Mouse (Mus musculus) heart, adult 2 months (tissue): Measurements from ENCODE around the gene Utp14b. TPM values are rescaled to one million over a fixed set of nuclear protein-coding genes. Genes with fewer than 3 reads are reported as not detected.

Source experiments
- DNase-seq, 2 experiments: peaks; one replicate each; pipeline ENCODE4 v3.0.0; 2021
- H3K27ac ChIP-seq: fragments of 200-600 bp; 2 replicates; pipeline ENCODE4 v1.8.1; 2022
- H3K27me3 ChIP-seq: fragments of 200-500 bp; 2 replicates; pipeline ENCODE4 v1.6.1; 2012; ENCODE audit warnings: mild to moderate bottlenecking, low read length, inconsistent platforms, mixed read lengths; ENCODE audit not compliant: control insufficient read depth, insufficient read depth
- H3K36me3 ChIP-seq: fragments of 200-500 bp; 2 replicates; pipeline ENCODE4 v1.6.1; 2012; ENCODE audit warnings: low read length, inconsistent platforms; ENCODE audit not compliant: control insufficient read depth, insufficient read depth
- H3K4me1 ChIP-seq: fragments of 200-500 bp; 2 replicates; pipeline ENCODE4 v1.6.1; 2011; ENCODE audit warnings: low read length; ENCODE audit not compliant: control insufficient read depth, insufficient read depth
- H3K4me3 ChIP-seq: fragments of 200-600 bp; 2 replicates; pipeline ENCODE4 v1.8.1; 2022
- H3K79me2 ChIP-seq: fragments of 200-500 bp; replicated peaks from 2 replicates; pipeline ENCODE4 v1.6.1; 2012; ENCODE audit warnings: mild to moderate bottlenecking, inconsistent platforms, low read length, moderate library complexity, mixed read lengths; ENCODE audit not compliant: control insufficient read depth, insufficient read depth
- H3K9ac ChIP-seq: fragments of 200-500 bp; 2 replicates; pipeline ENCODE4 v1.6.1; 2012; ENCODE audit warnings: low read depth, mild to moderate bottlenecking, control low read depth, inconsistent platforms, low read length, mixed read lengths
- CTCF ChIP-seq: fragments of 200-600 bp; IDR thresholded peaks from 2 replicates; pipeline ENCODE4 v1.8.1; 2022; ENCODE audit warnings: antibody characterized with exemption, mild to moderate bottlenecking, moderate library complexity
- EP300 ChIP-seq: fragments of 200-500 bp; IDR thresholded peaks from 2 replicates; pipeline ENCODE4 v1.6.1; 2011; ENCODE audit warnings: low read depth, low read length, control low read depth; ENCODE audit not compliant: insufficient read depth
- POLR2A ChIP-seq: fragments of 200-500 bp; IDR thresholded peaks from 2 replicates; pipeline ENCODE4 v1.6.1; 2011; ENCODE audit warnings: mild to moderate bottlenecking, low read depth, low read length, control low read depth; ENCODE audit not compliant: insufficient read depth
- WGBS: fragments of 180-500 bp; shearing (Covaris S2); methylation state at CpG from one replicate; pipeline ENCODE4 v1.1.7; 2018; 5-methylcytosine and 5-hydroxymethylcytosine counted together
- intact Hi-C: fragments of 180-260 bp; cut with DNase I; formaldehyde crosslinking; loops from one replicate; pipeline ENCODE4 v1.15.1; 2025
- polyA plus RNA-seq: library from polyadenylated mRNA; depleted of rRNA; stranded (reverse); fragments of >200 nt; gene quantifications from 2 replicates; pipeline ENCODE4 v1.2.3, GENCODE M21; 2012; rRNA removed
- total RNA-seq, 2 experiments: library from RNA; stranded (reverse); gene quantifications; 2 replicates each; pipeline ENCODE4 v1.2.3; 2021

Gene Utp14b
- total and polyA plus RNA-seq, 3 experiments: 0.23 to 1.1 (median 0.97) TPM

DNA sequence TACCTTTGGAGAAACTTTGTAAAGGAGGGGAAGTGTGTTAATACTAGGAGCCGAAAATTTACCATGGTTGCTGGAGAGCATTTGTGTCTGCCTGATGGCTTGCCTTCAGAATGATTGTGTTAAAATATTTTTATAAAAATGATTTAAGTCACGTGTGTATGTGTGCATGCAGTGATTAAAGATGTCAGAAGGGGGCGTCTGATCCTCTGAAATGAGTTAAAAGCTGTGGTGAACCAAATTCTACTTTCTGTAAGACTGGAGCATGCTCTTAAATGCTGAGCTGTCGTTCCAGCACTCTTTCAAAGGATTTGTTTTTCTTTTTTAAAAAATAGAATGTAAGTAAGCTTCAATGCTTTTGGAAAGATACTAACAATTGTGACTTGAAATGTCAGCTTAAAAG lies 49.4 kb downstream of the Utp14b start:
- no peaks in the 10 kb centered on the region for H3K27me3 ChIP-seq
- H3K4me3 ChIP-seq: no peak overlapping the region
- no peaks in the 10 kb centered on the region for H3K79me2 ChIP-seq
- TF ChIP-seq CTCF (peak; percentile 57), POLR2A (no peak)
- no peaks in the 10 kb centered on the region for H3K36me3 ChIP-seq
- DNase-seq: no peak
- H3K4me1 ChIP-seq: no peaks in the 10 kb centered on the region
- WGBS: 63% methylated on average over 4 of the region's 4 CpGs
- intact Hi-C loops: no loop called here
- H3K9ac ChIP-seq: no peak overlapping the region
- no peak overlapping the region for H3K27ac ChIP-seq

DNA sequence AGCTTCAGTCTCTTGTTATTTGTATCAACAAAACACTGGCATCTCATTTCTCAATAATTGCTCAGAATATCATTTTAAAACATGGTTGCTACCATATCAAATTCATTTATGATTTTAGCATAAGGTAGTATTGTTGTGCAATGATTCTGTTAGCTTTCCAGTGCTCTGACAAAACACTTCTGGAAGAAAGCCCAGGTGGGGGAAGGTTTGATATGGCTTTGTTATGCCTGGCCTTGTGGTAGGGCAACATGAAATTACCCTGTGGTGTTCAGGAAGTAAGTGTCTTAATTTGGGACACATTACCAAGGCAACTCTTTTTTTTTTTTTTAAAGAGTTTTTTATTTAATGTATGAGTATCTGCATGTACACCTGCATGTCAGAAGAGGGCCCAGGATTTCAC lies 52.2 kb downstream of the Utp14b start:
- DNase-seq: no peak
- Histone ChIP-seq H3K4me3 (no peak overlapping the region), H3K4me1 (no peaks in the 10 kb centered on the region), H3K36me3 (no peaks in the 10 kb centered on the region), H3K27me3 (no peaks in the 10 kb centered on the region), H3K79me2 (no peaks in the 10 kb centered on the region), H3K9ac (no peak overlapping the region), H3K27ac (no peak overlapping the region)
- TF ChIP-seq CTCF (no peak), POLR2A (no peak), EP300 (no peak)
- intact Hi-C loops: no loop called here

DNA sequence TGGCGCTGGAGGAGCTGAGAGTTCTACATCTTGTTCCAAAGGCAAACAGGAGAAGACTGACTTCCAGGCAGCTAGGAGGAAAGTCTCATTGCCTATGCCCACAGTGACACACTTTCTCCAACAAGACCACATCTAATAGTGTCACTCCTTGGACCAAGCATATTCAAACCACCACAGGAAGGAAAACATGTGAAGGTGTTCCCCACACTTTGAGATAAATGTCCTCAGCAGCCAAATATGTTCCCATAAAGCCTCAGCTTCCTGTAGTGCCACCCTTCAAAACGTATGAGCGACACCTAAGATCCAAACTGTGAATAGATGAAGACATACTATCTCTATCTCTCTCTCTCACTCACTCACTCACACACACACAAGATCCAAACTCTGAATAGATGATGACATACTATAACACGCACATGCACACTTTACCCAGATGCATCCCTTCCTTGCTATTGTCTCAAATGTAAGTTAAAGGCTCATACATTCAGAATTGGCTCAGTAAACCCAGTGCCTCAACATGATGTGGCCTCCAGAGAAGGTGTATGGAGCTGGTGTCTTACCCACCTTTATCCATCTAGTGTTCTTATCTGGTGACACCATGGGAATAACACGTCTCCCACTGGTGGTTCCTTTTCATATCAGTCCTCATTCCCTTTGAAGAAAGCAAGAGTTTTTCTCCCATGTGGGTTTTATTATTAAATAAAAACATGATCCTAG lies 52.9 kb downstream of the Utp14b start:
- Histone ChIP-seq H3K36me3 (no peaks in the 10 kb centered on the region), H3K4me3 (no peak overlapping the region), H3K27ac (no peak overlapping the region), H3K4me1 (no peaks in the 10 kb centered on the region), H3K79me2 (no peaks in the 10 kb centered on the region), H3K9ac (no peak overlapping the region), H3K27me3 (no peaks in the 10 kb centered on the region)
- TF ChIP-seq EP300: no peak
- no peak for TF ChIP-seq POLR2A
- no peak for TF ChIP-seq CTCF
- intact Hi-C loops: no loop called here
- DNase-seq: no peak
- WGBS: 74% methylated on average over 5 of the region's 5 CpGs

Other genes starting within 250 kb of the Utp14b start
- 10 to 100 TPM; 46.7 to 49.1 TPM for gene Farsb, start 169.1 kb upstream of the Utp14b start, total RNA-seq
- 18.6 and 40.5 TPM in 2 replicates for gene Farsb, start 169.1 kb upstream of the Utp14b start, polyA plus RNA-seq
- not detected for gene Mogat1, start 147.0 kb upstream of the Utp14b start, total RNA-seq
- gene Mogat1, start 147.0 kb upstream of the Utp14b start, polyA plus RNA-seq: 0.82 and 3.1 TPM in 2 replicates
- not detected for gene BC035947, start 145.9 kb upstream of the Utp14b start, total RNA-seq
- 0.08 TPM in 1 of 2 replicates, not detected in the other for gene BC035947, start 145.9 kb upstream of the Utp14b start, polyA plus RNA-seq
- gene Acsl3, start 213 bp upstream of the Utp14b start, total RNA-seq: 1 to 10 TPM; 4.4 to 6.6 TPM
- gene Acsl3, start 213 bp upstream of the Utp14b start, polyA plus RNA-seq: 2.6 and 4.5 TPM in 2 replicates
- gene Kcne4, start 158.7 kb downstream of the Utp14b start, total RNA-seq: 1 to 10 TPM; 1.7 to 2.7 TPM
- 1.1 and 1.8 TPM in 2 replicates for gene Kcne4, start 158.7 kb downstream of the Utp14b start, polyA plus RNA-seq